Mouse (Mus musculus) hindlimb bud, embryonic 11.5 days (tissue): ENCODE results near the gene Zdhhc7.

Experiments
- DNase-seq: peaks from one replicate; pipeline ENCODE4 v3.0.0-alpha.2; 2012; ENCODE audit warnings: low read depth, low spot score; ENCODE audit errors: extremely low spot score

Gene Zdhhc7

GRCm38 (mm10) chr8:120101068-120101972 lies at the start of gene Zdhhc7:
Zdhhc7 (minus strand) TSS chr8:120101482.
- DNase-seq: no peak

GRCm38 (mm10) chr8:120150028-120150427 lies 48.7 kb upstream of the Zdhhc7 start:
- no peak for DNase-seq

GRCm38 (mm10) chr8:120146051-120146450 lies 44.8 kb upstream of the Zdhhc7 start:
- no peak for DNase-seq

- DNase-seq: no peak
Measured at GRCm38 (mm10) chr8:120144652-120145301, 43.5 kb upstream of the Zdhhc7 start.

GRCm38 (mm10) chr8:120143911-120144651 lies 42.8 kb upstream of the Zdhhc7 start:
- no peak for DNase-seq

GRCm38 (mm10) chr8:120140769-120141168 lies 39.5 kb upstream of the Zdhhc7 start:
- no peak for DNase-seq

GRCm38 (mm10) chr8:120138958-120139357 lies 37.7 kb upstream of the Zdhhc7 start:
- DNase-seq: no peak

- no peak for DNase-seq
Measured at GRCm38 (mm10) chr8:120136618-120137017, 35.3 kb upstream of the Zdhhc7 start.

GRCm38 (mm10) chr8:120135687-120136086 lies 34.4 kb upstream of the Zdhhc7 start:
- no peak for DNase-seq

GRCm38 (mm10) chr8:120133169-120133568 lies 31.9 kb upstream of the Zdhhc7 start:
- DNase-seq: no peak

- DNase-seq: no peak
Measured at GRCm38 (mm10) chr8:120131158-120131557, 29.9 kb upstream of the Zdhhc7 start.

GRCm38 (mm10) chr8:120129547-120129946 lies 28.3 kb upstream of the Zdhhc7 start:
- no peak for DNase-seq

- DNase-seq: no peak
Measured at GRCm38 (mm10) chr8:120126357-120127161, 25.3 kb upstream of the Zdhhc7 start.

- no peak for DNase-seq
Measured at GRCm38 (mm10) chr8:120124836-120125389, 23.6 kb upstream of the Zdhhc7 start.

GRCm38 (mm10) chr8:120124261-120124660 lies 23.0 kb upstream of the Zdhhc7 start:
- DNase-seq: no peak

- DNase-seq: no peak
Measured at GRCm38 (mm10) chr8:120120951-120121350, 19.7 kb upstream of the Zdhhc7 start.

GRCm38 (mm10) chr8:120119931-120120330 lies 18.6 kb upstream of the Zdhhc7 start:
- no peak for DNase-seq

GRCm38 (mm10) chr8:120119429-120119828 lies 18.1 kb upstream of the Zdhhc7 start:
- no peak for DNase-seq

GRCm38 (mm10) chr8:120118847-120119246 lies 17.6 kb upstream of the Zdhhc7 start:
- no peak for DNase-seq

GRCm38 (mm10) chr8:120118162-120118561 lies 16.9 kb upstream of the Zdhhc7 start:
- DNase-seq: no peak
